Mouse (Mus musculus) testis, adult 2 months (tissue): ENCODE results near the gene Ncam1. TPM values are rescaled to one million over a fixed set of nuclear protein-coding genes. Genes with fewer than 3 reads are reported as not detected.

Experiments
- H3K27ac ChIP-seq: fragments of 200-500 bp; 2 replicates; pipeline ENCODE4 v1.5.1; 2012; ENCODE audit warnings: low read depth, low read length; ENCODE audit not compliant: control insufficient read depth, insufficient read depth
- H3K27me3 ChIP-seq: fragments of 200-500 bp; 2 replicates; pipeline ENCODE4 v1.6.1; 2012; ENCODE audit warnings: mild to moderate bottlenecking, low read length, moderate library complexity; ENCODE audit not compliant: control insufficient read depth, insufficient read depth
- H3K36me3 ChIP-seq: fragments of 200-500 bp; 2 replicates; pipeline ENCODE4 v1.6.1; 2012; ENCODE audit warnings: mild to moderate bottlenecking, low read length; ENCODE audit not compliant: control insufficient read depth, insufficient read depth
- H3K4me1 ChIP-seq: fragments of 200-500 bp; 2 replicates; pipeline ENCODE4 v1.6.1; 2012; ENCODE audit warnings: low read length; ENCODE audit not compliant: control insufficient read depth, insufficient read depth
- H3K4me3 ChIP-seq: fragments of 200-500 bp; 2 replicates; pipeline ENCODE4 v1.5.1; 2012; ENCODE audit warnings: low read depth, mild to moderate bottlenecking, low read length, moderate library complexity, mixed read lengths; ENCODE audit not compliant: control insufficient read depth
- CTCF ChIP-seq: fragments of 200-500 bp; IDR thresholded peaks from 2 replicates; pipeline ENCODE4 v1.5.1; 2012; ENCODE audit warnings: low read depth, mild to moderate bottlenecking, inconsistent platforms, low read length, moderate library complexity; ENCODE audit not compliant: control insufficient read depth, insufficient read depth, insufficient replicate concordance
- POLR2A ChIP-seq: fragments of 200-500 bp; IDR thresholded peaks from 2 replicates; pipeline ENCODE4 v1.6.1; 2012; ENCODE audit warnings: low read depth, mild to moderate bottlenecking, inconsistent platforms, low read length, moderate library complexity; ENCODE audit not compliant: control insufficient read depth
- polyA plus RNA-seq: library from polyadenylated mRNA; depleted of rRNA; stranded (reverse); fragments of >200 nt; gene quantifications from 2 replicates; pipeline ENCODE4 v1.2.3, GENCODE M21; 2012

Gene Ncam1
- polyA plus RNA-seq, 1 experiment, result 5.5 TPM

DNA sequence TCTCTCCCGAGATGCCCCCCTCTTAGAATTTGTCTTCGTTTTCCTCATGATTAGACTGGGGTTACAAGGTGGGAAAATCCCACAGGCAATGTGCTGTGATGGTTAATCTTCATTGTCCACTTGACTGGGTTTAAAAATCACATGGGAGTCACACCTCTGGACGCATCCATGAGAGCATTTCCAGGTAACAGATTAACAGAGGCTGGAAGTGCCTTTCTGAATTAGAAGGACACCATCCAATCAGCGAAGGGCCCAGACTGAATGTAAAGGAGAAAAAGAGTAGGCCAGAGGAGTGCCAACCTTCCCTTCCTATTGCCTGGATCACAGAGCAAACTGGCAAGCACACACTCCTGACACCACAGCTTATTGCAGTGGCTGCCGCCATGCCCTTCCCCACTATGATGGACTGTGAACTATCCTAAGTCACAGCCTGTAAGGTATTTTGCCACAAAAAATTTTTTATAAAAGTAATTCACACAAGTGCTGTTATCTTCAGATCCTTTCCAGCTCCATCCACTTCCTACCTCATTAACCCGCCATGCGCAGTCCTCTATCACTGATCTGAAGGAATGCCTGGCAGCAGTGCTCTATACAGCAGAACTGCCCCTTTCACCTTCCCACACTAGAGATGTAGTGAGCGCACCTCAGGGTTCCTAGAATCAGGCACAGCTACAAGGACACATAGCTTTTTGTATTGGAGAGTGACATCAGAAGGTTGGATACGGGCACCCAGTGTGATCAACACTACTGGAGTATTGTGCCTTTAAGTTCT is 94.3 kb downstream of the Ncam1 start:
- no peaks in the 10 kb centered on the region for H3K27me3 ChIP-seq
- no peaks in the 10 kb centered on the region for H3K4me1 ChIP-seq

DNA sequence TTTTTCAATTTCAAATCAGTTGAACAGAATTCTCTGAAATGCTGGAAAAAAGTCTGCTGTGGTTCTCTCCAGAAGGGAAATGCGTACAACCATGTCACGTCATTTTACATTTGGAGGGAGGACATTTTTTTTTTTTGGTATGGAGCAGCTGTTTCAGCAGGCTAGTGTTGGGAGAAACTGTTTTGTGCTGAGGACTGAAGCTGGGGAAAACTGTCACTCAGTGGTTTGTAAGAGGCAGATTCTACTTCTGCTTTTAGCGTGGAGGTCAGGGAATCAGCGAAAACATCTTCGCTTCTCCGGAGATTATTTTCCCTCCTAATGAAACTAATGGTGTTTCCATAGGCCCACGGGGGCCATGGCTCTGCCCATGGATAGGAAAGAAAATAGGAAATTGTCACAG is 103.4 kb downstream of the Ncam1 start:
- H3K36me3 ChIP-seq, result no peaks in the 10 kb centered on the region
- no peaks in the 10 kb centered on the region for H3K27me3 ChIP-seq
- no peaks in the 10 kb centered on the region for H3K4me1 ChIP-seq
- TF ChIP-seq POLR2A (no peak), CTCF (no peak)
- no peak overlapping the region for H3K4me3 ChIP-seq
- H3K27ac ChIP-seq, result no peak overlapping the region

More for the DNA sequence above, 94.3 kb downstream of the Ncam1 start:
- H3K27ac ChIP-seq, result no peak overlapping the region
- H3K4me3 ChIP-seq, result no peak overlapping the region
- H3K36me3 ChIP-seq, result no peaks in the 10 kb centered on the region
- no peak for TF ChIP-seq POLR2A
- TF ChIP-seq CTCF, result no peak

DNA sequence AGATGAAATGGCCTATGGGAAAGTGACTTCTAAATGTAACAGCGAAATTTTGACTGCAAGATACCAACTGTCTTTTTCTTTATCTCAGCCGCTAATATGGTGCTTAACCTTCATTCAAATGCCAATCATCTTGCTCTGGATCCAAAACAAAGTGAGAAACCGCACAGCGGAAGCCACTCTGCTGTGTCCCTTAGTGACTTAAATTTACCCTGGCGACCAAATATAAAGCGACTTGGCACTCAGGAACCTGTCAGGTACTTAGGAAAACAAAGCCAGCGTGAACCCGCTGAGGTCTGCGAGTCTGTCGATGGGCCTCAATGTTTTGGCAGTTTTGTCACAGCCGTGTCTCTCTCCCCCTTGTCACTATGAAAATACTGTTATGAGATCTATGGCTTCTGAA is 105.9 kb downstream of the Ncam1 start:
- no peaks in the 10 kb centered on the region for H3K27me3 ChIP-seq
- H3K36me3 ChIP-seq, result no peaks in the 10 kb centered on the region
- no peak for TF ChIP-seq CTCF
- no peak for TF ChIP-seq POLR2A
- H3K4me3 ChIP-seq, result no peak overlapping the region
- H3K4me1 ChIP-seq, result no peaks in the 10 kb centered on the region
- H3K27ac ChIP-seq, result no peak overlapping the region

DNA sequence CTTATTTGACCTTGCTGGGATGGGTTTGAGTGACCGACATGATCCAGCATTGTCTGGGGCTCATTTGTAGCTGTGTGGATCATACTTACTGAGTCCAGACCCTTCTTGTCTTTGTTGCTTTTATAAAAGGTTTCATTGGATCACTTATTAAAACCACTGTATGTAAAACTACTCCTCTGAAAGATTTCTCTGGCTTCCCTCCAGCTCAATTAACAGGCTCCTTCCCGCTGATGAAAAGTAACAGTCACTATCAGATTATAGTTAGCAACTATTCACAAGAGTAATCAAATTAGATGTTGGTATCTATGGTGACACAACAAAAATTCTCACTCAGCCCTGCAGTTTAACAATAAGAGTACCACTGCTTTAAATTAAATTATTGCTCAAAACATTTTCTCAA is 107.4 kb downstream of the Ncam1 start:
- no peaks in the 10 kb centered on the region for H3K36me3 ChIP-seq
- TF ChIP-seq POLR2A (no peak), CTCF (no peak)
- H3K27ac ChIP-seq, result no peak overlapping the region
- H3K4me1 ChIP-seq, result no peaks in the 10 kb centered on the region
- H3K27me3 ChIP-seq, result no peaks in the 10 kb centered on the region
- H3K4me3 ChIP-seq, result no peak overlapping the region

DNA sequence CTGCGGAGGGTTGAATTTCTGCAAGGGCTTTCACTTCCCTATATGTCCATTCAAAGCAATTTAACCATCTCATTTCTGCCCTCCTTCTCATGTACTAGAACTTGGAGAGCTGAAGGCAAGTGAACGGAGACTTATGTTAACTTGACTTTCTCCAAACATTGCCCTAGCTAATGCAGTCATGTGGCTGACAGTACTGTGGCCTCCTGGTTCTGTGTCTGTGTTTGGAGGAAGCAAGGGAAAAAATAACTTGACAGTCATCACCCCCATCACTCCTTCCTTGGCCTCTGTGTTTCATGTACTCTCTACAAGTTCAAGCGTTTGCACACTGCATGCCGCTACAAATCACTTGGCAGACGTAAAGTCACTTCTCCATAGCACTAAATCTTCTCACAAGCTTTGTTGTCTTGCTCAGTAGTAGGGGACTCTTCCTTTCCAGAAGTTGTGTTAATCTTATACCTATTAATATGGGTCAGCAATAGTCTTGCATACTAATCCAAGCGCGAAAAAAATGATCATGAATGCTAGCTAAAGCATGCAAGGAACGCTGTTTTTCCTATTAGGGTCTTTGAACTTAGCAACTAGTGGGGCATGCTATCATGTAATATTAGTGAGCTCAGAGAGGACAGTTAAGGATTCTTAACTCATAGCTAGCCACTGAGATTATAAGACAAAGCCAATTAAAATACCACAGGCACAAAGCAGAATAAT is 115.0 kb downstream of the Ncam1 start:
- no peak overlapping the region for H3K27ac ChIP-seq
- TF ChIP-seq CTCF (no peak), POLR2A (no peak)
- no peaks in the 10 kb centered on the region for H3K27me3 ChIP-seq
- no peaks in the 10 kb centered on the region for H3K36me3 ChIP-seq
- H3K4me1 ChIP-seq, result no peaks in the 10 kb centered on the region
- no peak overlapping the region for H3K4me3 ChIP-seq

DNA sequence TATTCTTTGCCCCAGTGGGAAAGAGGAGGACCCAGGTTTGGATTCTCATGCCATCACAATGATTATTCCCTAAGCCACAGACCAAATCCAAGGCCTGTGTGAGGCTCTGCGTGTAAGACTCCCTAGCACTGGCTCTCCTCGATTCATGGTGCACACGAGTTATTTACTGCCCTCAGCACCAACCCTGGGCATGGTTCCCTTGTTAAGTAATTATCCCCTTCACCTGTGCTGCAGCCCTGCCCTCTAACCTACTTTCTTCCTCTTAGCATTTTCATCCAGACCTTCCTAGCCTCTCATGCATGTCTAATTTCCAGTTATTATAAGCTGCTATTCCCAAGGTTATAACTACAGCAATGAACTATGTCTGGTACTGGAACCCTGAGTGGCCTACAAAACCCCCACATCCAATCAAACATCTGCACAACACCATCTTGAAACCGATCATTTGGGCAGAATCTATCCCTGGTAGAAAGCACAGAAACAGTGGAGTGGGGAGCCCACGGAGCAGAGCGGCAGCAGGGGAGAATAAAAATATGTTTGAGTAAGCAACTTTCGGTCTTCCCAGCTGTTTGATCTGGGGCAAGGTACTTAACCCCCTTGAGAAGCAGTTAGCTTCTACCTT is 116.8 kb downstream of the Ncam1 start:
- no peaks in the 10 kb centered on the region for H3K4me1 ChIP-seq
- H3K36me3 ChIP-seq, result no peaks in the 10 kb centered on the region
- H3K4me3 ChIP-seq, result no peak overlapping the region
- TF ChIP-seq CTCF, result no peak
- no peak for TF ChIP-seq POLR2A
- no peaks in the 10 kb centered on the region for H3K27me3 ChIP-seq
- H3K27ac ChIP-seq, result no peak overlapping the region

DNA sequence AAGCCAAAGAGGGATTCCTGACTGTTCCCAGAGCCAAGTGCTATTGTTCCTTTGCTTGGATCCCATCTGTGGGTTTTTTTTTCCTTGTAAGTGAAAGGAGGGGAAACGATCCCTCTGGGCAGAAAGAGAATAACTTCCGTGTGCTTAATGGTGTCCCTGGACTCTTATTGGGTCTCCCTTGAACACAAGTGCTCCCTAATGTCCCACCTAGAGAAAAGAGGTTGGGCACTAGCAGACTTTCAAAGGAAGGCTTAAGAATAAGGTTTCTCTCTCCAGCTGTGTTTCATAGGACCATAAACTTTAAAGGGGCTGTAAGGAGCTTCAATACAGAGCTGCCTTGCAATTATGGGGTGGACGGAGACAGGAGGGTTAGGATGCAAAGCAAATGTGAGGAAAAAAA is 119.5 kb downstream of the Ncam1 start:
- Histone ChIP-seq H3K4me1 (no peaks in the 10 kb centered on the region), H3K36me3 (no peaks in the 10 kb centered on the region), H3K27ac (no peak overlapping the region), H3K27me3 (no peaks in the 10 kb centered on the region), H3K4me3 (no peak overlapping the region)
- TF ChIP-seq POLR2A, result no peak
- TF ChIP-seq CTCF, result no peak
